Mouse (Mus musculus) liver, embryonic 12.5 days (tissue): ENCODE data around the gene H2al1a. TPM values are rescaled to one million over a fixed set of nuclear protein-coding genes. Genes with fewer than 3 reads are reported as not detected.
"Not testable (repeated sequence)": the region's sequence is repeated elsewhere in the genome, so short reads cannot be mapped to it uniquely, and the experiment has no call there.

ENCODE experiments used
- ATAC-seq: fragments of 200-750 bp; cut with Nextera tagmentation; 2 replicates; pipeline ENCODE4 v1.8.0; 2017; ENCODE audit warnings: moderate number of reproducible peaks, mild to moderate bottlenecking, moderate library complexity
- H3K27ac ChIP-seq: fragments of 300-500 bp; sonication (generic); 2 replicates; pipeline ENCODE4 v1.5.1; 2016; ENCODE audit warnings: mild to moderate bottlenecking
- H3K27me3 ChIP-seq: fragments of 300-500 bp; sonication (generic); replicated peaks from 2 replicates; pipeline ENCODE4 v1.6.1; 2016; ENCODE audit warnings: mild to moderate bottlenecking, moderate library complexity
- H3K36me3 ChIP-seq: fragments of 300-500 bp; sonication (generic); 2 replicates; pipeline ENCODE4 v1.6.1; 2016; ENCODE audit warnings: mild to moderate bottlenecking, moderate library complexity
- H3K4me1 ChIP-seq: fragments of 300-500 bp; sonication (generic); 2 replicates; pipeline ENCODE4 v1.6.1; 2016
- H3K4me2 ChIP-seq: fragments of 300-500 bp; sonication (generic); 2 replicates; pipeline ENCODE4 v1.6.1; 2016; ENCODE audit warnings: mild to moderate bottlenecking, moderate library complexity
- H3K4me3 ChIP-seq: fragments of 300-500 bp; sonication (generic); 2 replicates; pipeline ENCODE4 v1.5.1; 2016; ENCODE audit warnings: mild to moderate bottlenecking, moderate library complexity
- H3K9ac ChIP-seq: fragments of 300-500 bp; sonication (generic); 2 replicates; pipeline ENCODE4 v1.6.1; 2016; ENCODE audit warnings: mild to moderate bottlenecking, moderate library complexity
- H3K9me3 ChIP-seq: fragments of 300-500 bp; sonication (generic); replicated peaks from 2 replicates; pipeline ENCODE4 v1.6.1; 2016; ENCODE audit warnings: mild to moderate bottlenecking, moderate library complexity
- WGBS: fragments of 180-500 bp; shearing (Covaris S2); methylation state at CpG from one replicate; pipeline ENCODE4 v1.1.7; 2016; ENCODE audit not compliant: insufficient replicate concordance; 5-methylcytosine and 5-hydroxymethylcytosine counted together
- polyA plus RNA-seq: library from polyadenylated mRNA; unstranded; fragments of >200 nt; fragmentation: Nextera tagmentation; extraction: Ambion mirVana; gene quantifications from 2 replicates; pipeline ENCODE4 v1.2.1, GENCODE M21; 2016

H2al1a gene
- polyA plus RNA-seq, 1 experiment from 2014 or later = not detected

GRCm38 (mm10) chrX:11289244-11289643 is 9.8 kb upstream of the H2al1a start:
- ATAC-seq = no peak
- Histone ChIP-seq H3K27ac (no peak overlapping the region), H3K4me2 (no peak overlapping the region), H3K9ac (no peak overlapping the region), H3K27me3 (0 out of 2 replicates have a peak, but pooled peaks cover 8% of the 10 kb centered on the region), H3K36me3 (no peaks in the 10 kb centered on the region), H3K9me3 (no peaks in the 10 kb centered on the region), H3K4me1 (no peaks in the 10 kb centered on the region), H3K4me3 (no peak overlapping the region)
- 57% methylated on average over 4 of the region's 4 CpGs for WGBS

GRCm38 (mm10) chrX:11302132-11302531 is 3.1 kb downstream of the H2al1a start, which contains the start of gene H2al1b:
Gene H2al1b, plus strand, starts transcription at chrX:11302432.
- H3K27me3 ChIP-seq, H3K4me2 ChIP-seq, H3K27ac ChIP-seq, H3K4me1 ChIP-seq, H3K36me3 ChIP-seq, H3K9me3 ChIP-seq, H3K4me3 ChIP-seq, H3K9ac ChIP-seq, ATAC-seq: not testable (repeated sequence)
- WGBS = 94% methylated on average over 1 of the region's 3 CpGs

GRCm38 (mm10) chrX:11305355-11305754 is 6.3 kb downstream of the H2al1a start, which contains the start of gene H2al1c:
Gene H2al1c, plus strand, starts transcription at chrX:11305655.
- not testable (repeated sequence) for H3K36me3 ChIP-seq, ATAC-seq, H3K4me3 ChIP-seq, H3K27ac ChIP-seq, H3K27me3 ChIP-seq, H3K9me3 ChIP-seq, H3K4me1 ChIP-seq, H3K4me2 ChIP-seq, H3K9ac ChIP-seq
- WGBS = 69% methylated on average over 2 of the region's 6 CpGs

GRCm38 (mm10) chrX:11308524-11308923 is 9.5 kb downstream of the H2al1a start, which contains the start of gene H2al1d:
Gene H2al1d, plus strand, starts transcription at chrX:11308824.
- ATAC-seq, H3K4me1 ChIP-seq, H3K4me3 ChIP-seq, H3K4me2 ChIP-seq, H3K9me3 ChIP-seq, H3K36me3 ChIP-seq, H3K9ac ChIP-seq, H3K27ac ChIP-seq, H3K27me3 ChIP-seq: not testable (repeated sequence)
- WGBS = no CpG with 5 or more reads among the region's 6 CpGs

- not testable (repeated sequence) for H3K9me3 ChIP-seq, H3K4me2 ChIP-seq, H3K9ac ChIP-seq, H3K4me1 ChIP-seq, H3K27me3 ChIP-seq, ATAC-seq, H3K36me3 ChIP-seq, H3K4me3 ChIP-seq, H3K27ac ChIP-seq
- no CpG with 5 or more reads among the region's 3 CpGs for WGBS
These were observed 12.6 kb downstream of the H2al1a start, which contains the start of gene H2al1e for GRCm38 (mm10) chrX:11311634-11312033. Gene H2al1e, plus strand, starts transcription at chrX:11311934.

- WGBS = no CpG with 5 or more reads among the region's 6 CpGs
- H3K9me3 ChIP-seq, H3K4me2 ChIP-seq, ATAC-seq, H3K4me1 ChIP-seq, H3K27ac ChIP-seq, H3K27me3 ChIP-seq, H3K9ac ChIP-seq, H3K36me3 ChIP-seq, H3K4me3 ChIP-seq: not testable (repeated sequence)
These were observed 15.8 kb downstream of the H2al1a start, which contains the start of gene H2al1f for GRCm38 (mm10) chrX:11314858-11315257. Gene H2al1f, plus strand, starts transcription at chrX:11315158.

GRCm38 (mm10) chrX:11317956-11318355 is 18.9 kb downstream of the H2al1a start, which contains the start of gene H2al1g:
Gene H2al1g, plus strand, starts transcription at chrX:11318256.
- not testable (repeated sequence) for H3K27me3 ChIP-seq, H3K36me3 ChIP-seq, H3K9me3 ChIP-seq, ATAC-seq, H3K4me2 ChIP-seq, H3K4me1 ChIP-seq, H3K9ac ChIP-seq, H3K27ac ChIP-seq, H3K4me3 ChIP-seq
- no CpG with 5 or more reads among the region's 3 CpGs for WGBS

- no CpG with 5 or more reads among the region's 6 CpGs for WGBS
- not testable (repeated sequence) for H3K27me3 ChIP-seq, ATAC-seq
These were observed 22.1 kb downstream of the H2al1a start, which contains the start of gene H2al1h for GRCm38 (mm10) chrX:11321192-11321591. Gene H2al1h, plus strand, starts transcription at chrX:11321492.

GRCm38 (mm10) chrX:11324359-11324758 is 25.3 kb downstream of the H2al1a start, which contains the start of gene H2al1i:
Gene H2al1i, plus strand, starts transcription at chrX:11324659.
- not testable (repeated sequence) for H3K9ac ChIP-seq, H3K4me2 ChIP-seq, H3K27ac ChIP-seq, H3K36me3 ChIP-seq, ATAC-seq, H3K9me3 ChIP-seq, H3K4me1 ChIP-seq, H3K27me3 ChIP-seq, H3K4me3 ChIP-seq
- 86% methylated on average over 1 of the region's 5 CpGs for WGBS

More at GRCm38 (mm10) chrX:11321192-11321591, 22.1 kb downstream of the H2al1a start, which contains the start of gene H2al1h:
- not testable (repeated sequence) for H3K9me3 ChIP-seq, H3K4me3 ChIP-seq, H3K4me2 ChIP-seq, H3K36me3 ChIP-seq, H3K4me1 ChIP-seq, H3K9ac ChIP-seq, H3K27ac ChIP-seq

- not testable (repeated sequence) for H3K27ac ChIP-seq, H3K9ac ChIP-seq, H3K9me3 ChIP-seq, H3K4me1 ChIP-seq, H3K4me3 ChIP-seq, ATAC-seq, H3K4me2 ChIP-seq, H3K36me3 ChIP-seq, H3K27me3 ChIP-seq
- 70% methylated on average over 2 of the region's 2 CpGs for WGBS
These were observed 28.5 kb downstream of the H2al1a start, which contains the start of gene H2al1j for GRCm38 (mm10) chrX:11327522-11327921. Gene H2al1j, plus strand, starts transcription at chrX:11327822.

- ATAC-seq = no peak
- H3K27ac ChIP-seq = no peak overlapping the region
- WGBS = 72% methylated on average over 9 of the region's 9 CpGs
- H3K4me2 ChIP-seq = no peak overlapping the region
- no peaks in the 10 kb centered on the region for H3K9me3 ChIP-seq
- H3K4me3 ChIP-seq = no peak overlapping the region
- H3K27me3 ChIP-seq = no peaks in the 10 kb centered on the region
- H3K36me3 ChIP-seq = no peaks in the 10 kb centered on the region
- no peak overlapping the region for H3K9ac ChIP-seq
- no peaks in the 10 kb centered on the region for H3K4me1 ChIP-seq
These were observed 46.7 kb downstream of the H2al1a start for GRCm38 (mm10) chrX:11345762-11346161.

- Histone ChIP-seq H3K4me1 (no peaks in the 10 kb centered on the region), H3K9me3 (no peaks in the 10 kb centered on the region), H3K9ac (no peak overlapping the region), H3K4me2 (no peak overlapping the region), H3K27me3 (no peaks in the 10 kb centered on the region), H3K27ac (no peak overlapping the region), H3K36me3 (no peaks in the 10 kb centered on the region), H3K4me3 (no peak overlapping the region)
- WGBS = 67% methylated on average over 3 of the region's 3 CpGs
- no peak for ATAC-seq
These were observed 47.7 kb downstream of the H2al1a start for GRCm38 (mm10) chrX:11346756-11347155.
